Mouse (Mus musculus): ENCODE measurements at regions not wholly inside any gene's neighbourhood (a gene's known extent, or its start where the extent isn't known, plus 50 kb on each side); places are given as distances from the start of the nearest gene placed in this dataset.

DNA sequence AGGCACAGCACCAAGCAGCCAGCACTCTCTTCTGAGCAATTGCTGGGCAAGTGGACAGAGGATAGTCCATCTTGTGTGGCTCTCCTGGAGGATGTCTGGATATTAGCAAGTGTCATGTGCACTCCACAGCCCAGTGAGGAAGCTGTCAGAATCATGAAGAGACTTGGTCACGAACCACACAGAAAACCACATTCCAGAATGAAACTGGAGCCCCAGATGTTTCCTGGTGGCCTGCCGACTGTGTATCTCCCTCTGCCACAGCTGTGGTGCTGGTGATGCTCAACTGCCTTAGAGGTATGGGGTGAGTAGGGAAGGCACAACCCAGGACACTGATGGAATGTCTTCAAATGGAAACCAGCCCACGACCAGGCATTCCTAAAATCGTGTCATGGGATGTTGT lies 57.0 kb upstream of the Irs2 start:
- TF ChIP-seq TCF12 (IDR thresholded peaks at IDR 0.05; ENCODE audit: insufficient read depth, poor library complexity, severe bottlenecking) (no peak), POLR2AphosphoS2 (IDR thresholded peaks at IDR 0.05; ENCODE audit: insufficient read length, low read depth) (no peak), TCF3 (IDR thresholded peaks at IDR 0.05; ENCODE audit: insufficient read length, low read depth) (no peak), MYOD1 (IDR thresholded peaks at IDR 0.05; ENCODE audit: control insufficient read depth in 1 of 3, insufficient read length in 2 of 3, low read depth in 2 of 3) (no peak), POLR2A (IDR thresholded peaks at IDR 0.05; ENCODE audit: insufficient read length, low read depth) (no peak), CEBPB (IDR thresholded peaks at IDR 0.05; ENCODE audit: insufficient read depth, poor library complexity, severe bottlenecking) (no peak), USF1 (IDR thresholded peaks at IDR 0.05; ENCODE audit: low read depth) (no peak)
